Mouse (Mus musculus): ENCODE measurements around the gene Ppp1r12a. TPM values are rescaled to one million over a fixed set of nuclear protein-coding genes. Genes with fewer than 3 reads are reported as not detected.
"Not testable (repeated sequence)": the region's sequence is repeated elsewhere in the genome, so short reads cannot be mapped to it uniquely, and the experiment has no call there.

Ppp1r12a gene
- polyA plus RNA-seq, 1 experiment = 168 TPM

DNA sequence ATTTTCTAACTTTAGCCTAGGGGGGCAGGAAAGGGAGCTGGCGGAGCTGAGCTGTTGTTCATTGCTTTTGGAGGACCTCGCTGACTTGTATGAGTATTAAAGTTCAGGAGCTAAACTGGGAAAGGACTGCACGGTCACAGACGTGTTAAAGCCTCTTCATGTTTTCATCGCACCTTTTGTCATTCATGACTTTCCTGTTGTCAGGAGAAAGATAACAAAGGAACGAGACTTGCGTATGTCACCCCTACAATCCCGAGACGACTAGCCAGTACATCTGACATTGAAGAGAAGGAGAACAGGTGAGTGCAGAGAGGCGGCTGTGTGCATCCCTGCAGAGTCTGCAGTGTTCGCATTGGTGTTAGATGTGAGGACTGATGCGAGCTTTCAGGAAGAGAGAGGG is 88.7 kb downstream of the Ppp1r12a start:
- TF ChIP-seq CTCF (IDR thresholded peaks at IDR 0.05; ENCODE audit: borderline replicate concordance, insufficient read depth, low read length) = no peak
- TF ChIP-seq POLR2A (IDR thresholded peaks at IDR 0.05; ENCODE audit: low read depth, low read length) = no peak
- Histone ChIP-seq H3K4me3 (ENCODE audit: insufficient read depth, low read length) (no peak overlapping the region), H3K27ac (ENCODE audit: insufficient read depth, low read length) (no peak overlapping the region), H3K4me1 (ENCODE audit: control insufficient read depth, insufficient read depth, low read length) (no peaks in the 10 kb centered on the region)

- no peaks in the 10 kb centered on the region for H3K4me1 ChIP-seq (ENCODE audit: control insufficient read depth, insufficient read depth, low read length)
- H3K4me3 ChIP-seq (ENCODE audit: insufficient read depth, low read length) = no peak overlapping the region
- no peak for TF ChIP-seq CTCF (IDR thresholded peaks at IDR 0.05; ENCODE audit: borderline replicate concordance, insufficient read depth, low read length)
- no peak for TF ChIP-seq POLR2A (IDR thresholded peaks at IDR 0.05; ENCODE audit: low read depth, low read length)
- no peak overlapping the region for H3K27ac ChIP-seq (ENCODE audit: insufficient read depth, low read length)
Observed at GRCm38 (mm10) chr10:108251181-108251580, 89.2 kb downstream of the Ppp1r12a start.

GRCm38 (mm10) chr10:108255812-108256376 is 93.9 kb downstream of the Ppp1r12a start:
- H3K27ac ChIP-seq (ENCODE audit: insufficient read depth, low read length) = no peak overlapping the region
- no peak overlapping the region for H3K4me3 ChIP-seq (ENCODE audit: insufficient read depth, low read length)
- no peaks in the 10 kb centered on the region for H3K4me1 ChIP-seq (ENCODE audit: control insufficient read depth, insufficient read depth, low read length)
- TF ChIP-seq CTCF (IDR thresholded peaks at IDR 0.05; ENCODE audit: borderline replicate concordance, insufficient read depth, low read length) (no peak), POLR2A (IDR thresholded peaks at IDR 0.05; ENCODE audit: low read depth, low read length) (no peak)

- no peak overlapping the region for H3K4me3 ChIP-seq (ENCODE audit: insufficient read depth, low read length)
- TF ChIP-seq CTCF (IDR thresholded peaks at IDR 0.05; ENCODE audit: borderline replicate concordance, insufficient read depth, low read length) (no peak), POLR2A (IDR thresholded peaks at IDR 0.05; ENCODE audit: low read depth, low read length) (no peak)
- H3K4me1 ChIP-seq (ENCODE audit: control insufficient read depth, insufficient read depth, low read length) = no peaks in the 10 kb centered on the region
- H3K27ac ChIP-seq (ENCODE audit: insufficient read depth, low read length) = no peak overlapping the region
Observed at GRCm38 (mm10) chr10:108260931-108261330, 98.9 kb downstream of the Ppp1r12a start.

DNA sequence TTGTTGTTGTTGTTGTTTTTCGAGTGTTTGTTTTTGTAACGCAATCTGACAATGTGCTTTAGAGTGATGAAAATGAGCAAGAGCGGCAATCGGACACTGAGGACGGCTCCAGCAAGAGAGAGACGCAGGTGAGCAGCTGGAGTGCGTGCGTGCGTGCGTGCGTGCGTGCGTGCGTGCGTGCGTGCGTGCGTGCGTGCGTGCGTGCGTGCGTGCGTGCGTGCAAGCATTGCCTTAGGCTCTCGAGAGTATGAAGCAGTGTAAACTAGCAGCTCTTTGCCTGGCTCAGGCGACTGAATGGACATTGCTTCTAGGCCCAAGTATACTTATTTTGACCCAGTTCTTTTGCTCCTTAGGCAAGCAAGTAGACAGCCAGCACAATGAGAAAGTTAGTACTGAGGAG is 102.6 kb downstream of the Ppp1r12a start:
- TF ChIP-seq CTCF (IDR thresholded peaks at IDR 0.05; ENCODE audit: borderline replicate concordance, insufficient read depth, low read length) = no peak
- no peak for TF ChIP-seq POLR2A (IDR thresholded peaks at IDR 0.05; ENCODE audit: low read depth, low read length)
- Histone ChIP-seq H3K4me3 (ENCODE audit: insufficient read depth, low read length) (no peak overlapping the region), H3K4me1 (ENCODE audit: control insufficient read depth, insufficient read depth, low read length) (no peaks in the 10 kb centered on the region), H3K27ac (ENCODE audit: insufficient read depth, low read length) (no peak overlapping the region)

- TF ChIP-seq POLR2A (IDR thresholded peaks at IDR 0.05; ENCODE audit: low read depth, low read length) = no peak
- H3K27ac ChIP-seq (ENCODE audit: insufficient read depth, low read length) = no peak overlapping the region
- no peak overlapping the region for H3K4me3 ChIP-seq (ENCODE audit: insufficient read depth, low read length)
- no peaks in the 10 kb centered on the region for H3K4me1 ChIP-seq (ENCODE audit: control insufficient read depth, insufficient read depth, low read length)
Observed at GRCm38 (mm10) chr10:108271201-108271600, 109.2 kb downstream of the Ppp1r12a start.

DNA sequence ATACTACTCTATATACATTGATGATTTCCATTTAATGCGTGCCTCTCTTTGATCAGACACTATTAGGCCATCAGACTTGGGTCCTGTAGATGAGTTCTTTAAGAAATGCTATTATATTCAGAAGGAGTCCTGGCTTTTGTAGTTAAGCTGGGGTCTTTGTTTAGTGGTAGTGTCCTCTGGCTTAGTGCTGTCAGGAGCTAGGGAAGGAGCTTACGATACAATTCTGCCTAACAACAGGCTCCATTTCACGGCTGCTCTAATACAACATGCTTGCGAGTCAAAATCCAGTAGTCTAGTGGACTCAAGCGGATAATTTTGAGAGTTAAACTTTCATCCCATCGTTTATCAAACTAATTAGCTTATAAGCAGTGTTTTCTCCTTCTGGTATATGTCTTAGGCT is 114.7 kb downstream of the Ppp1r12a start:
- Histone ChIP-seq H3K4me1 (ENCODE audit: control insufficient read depth, insufficient read depth, low read length) (no peaks in the 10 kb centered on the region), H3K4me3 (ENCODE audit: insufficient read depth, low read length) (no peak overlapping the region), H3K27ac (ENCODE audit: insufficient read depth, low read length) (no peak overlapping the region)
- TF ChIP-seq POLR2A (IDR thresholded peaks at IDR 0.05; ENCODE audit: low read depth, low read length) (no peak), CTCF (IDR thresholded peaks at IDR 0.05; ENCODE audit: borderline replicate concordance, insufficient read depth, low read length) (no peak)

DNA sequence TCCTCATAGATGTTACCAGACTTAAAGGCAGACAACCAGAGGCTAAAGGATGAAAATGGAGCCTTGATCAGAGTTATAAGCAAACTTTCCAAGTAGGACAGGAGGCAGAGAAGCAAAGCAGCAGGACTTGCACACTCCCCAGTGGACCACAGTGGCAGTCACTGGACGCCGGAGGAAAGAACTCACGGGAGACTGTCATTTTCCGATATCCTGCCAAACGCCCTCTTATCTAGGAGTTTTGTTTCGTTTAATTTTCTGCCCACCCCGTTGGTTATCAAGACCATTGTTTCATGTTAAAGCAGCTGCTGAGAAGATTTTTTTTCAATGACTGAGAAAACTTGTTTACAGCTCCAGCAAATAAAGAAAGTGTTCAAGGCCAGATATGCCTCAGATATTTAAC is 115.2 kb downstream of the Ppp1r12a start:
- no peaks in the 10 kb centered on the region for H3K4me1 ChIP-seq (ENCODE audit: control insufficient read depth, insufficient read depth, low read length)
- no peak overlapping the region for H3K4me3 ChIP-seq (ENCODE audit: insufficient read depth, low read length)
- TF ChIP-seq POLR2A (IDR thresholded peaks at IDR 0.05; ENCODE audit: low read depth, low read length) = no peak
- no peak for TF ChIP-seq CTCF (IDR thresholded peaks at IDR 0.05; ENCODE audit: borderline replicate concordance, insufficient read depth, low read length)
- H3K27ac ChIP-seq (ENCODE audit: insufficient read depth, low read length) = no peak overlapping the region

GRCm38 (mm10) chr10:108281099-108281498 is 119.1 kb downstream of the Ppp1r12a start:
- not testable (repeated sequence) for H3K4me3 ChIP-seq (ENCODE audit: insufficient read depth, low read length); H3K27ac ChIP-seq (ENCODE audit: insufficient read depth, low read length); H3K4me1 ChIP-seq (ENCODE audit: control insufficient read depth, insufficient read depth, low read length)

GRCm38 (mm10) chr10:108282351-108282750 is 120.4 kb downstream of the Ppp1r12a start:
- no peak overlapping the region for H3K27ac ChIP-seq (ENCODE audit: insufficient read depth, low read length)
- H3K4me1 ChIP-seq (ENCODE audit: control insufficient read depth, insufficient read depth, low read length) = no peaks in the 10 kb centered on the region
- no peak for TF ChIP-seq CTCF (IDR thresholded peaks at IDR 0.05; ENCODE audit: borderline replicate concordance, insufficient read depth, low read length)
- no peak for TF ChIP-seq POLR2A (IDR thresholded peaks at IDR 0.05; ENCODE audit: low read depth, low read length)
- H3K4me3 ChIP-seq (ENCODE audit: insufficient read depth, low read length) = no peak overlapping the region

- Histone ChIP-seq H3K4me1 (ENCODE audit: control insufficient read depth, insufficient read depth, low read length) (no peaks in the 10 kb centered on the region), H3K4me3 (ENCODE audit: insufficient read depth, low read length) (no peak overlapping the region), H3K27ac (ENCODE audit: insufficient read depth, low read length) (no peak overlapping the region)
- TF ChIP-seq CTCF (IDR thresholded peaks at IDR 0.05; ENCODE audit: borderline replicate concordance, insufficient read depth, low read length) = no peak
- no peak for TF ChIP-seq POLR2A (IDR thresholded peaks at IDR 0.05; ENCODE audit: low read depth, low read length)
Observed at GRCm38 (mm10) chr10:108283418-108283817, 121.4 kb downstream of the Ppp1r12a start.

All from embryonic fibroblast, embryonic 13.5 days (primary cell).